Mouse (Mus musculus): ENCODE measurements at regions not wholly inside any gene's neighbourhood (a gene's known extent, or its start where the extent isn't known, plus 50 kb on each side); places are given as distances from the start of the nearest gene placed in this dataset.

DNA sequence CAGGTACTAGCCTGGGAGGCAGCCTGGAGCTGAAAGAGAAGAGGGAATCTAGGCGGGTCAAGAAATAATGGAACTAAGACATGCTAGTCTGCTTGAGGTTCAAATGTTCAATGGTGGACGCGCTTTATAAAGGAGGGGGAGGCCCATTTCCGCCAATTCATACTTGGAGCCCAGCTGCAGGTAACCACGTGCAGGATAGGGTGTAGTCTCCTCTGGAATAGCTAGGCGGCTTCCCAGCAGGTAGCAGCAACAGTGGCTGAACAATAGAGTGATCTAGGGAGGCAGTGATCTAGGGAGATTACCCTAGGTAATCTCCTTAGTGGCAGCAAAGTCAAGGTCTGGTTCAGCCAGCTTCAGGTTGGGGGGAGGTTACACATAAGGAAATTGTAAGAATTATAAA, 134.6 kb downstream of the Sh2d4b start:
- no peak for DNase-seq

DNA sequence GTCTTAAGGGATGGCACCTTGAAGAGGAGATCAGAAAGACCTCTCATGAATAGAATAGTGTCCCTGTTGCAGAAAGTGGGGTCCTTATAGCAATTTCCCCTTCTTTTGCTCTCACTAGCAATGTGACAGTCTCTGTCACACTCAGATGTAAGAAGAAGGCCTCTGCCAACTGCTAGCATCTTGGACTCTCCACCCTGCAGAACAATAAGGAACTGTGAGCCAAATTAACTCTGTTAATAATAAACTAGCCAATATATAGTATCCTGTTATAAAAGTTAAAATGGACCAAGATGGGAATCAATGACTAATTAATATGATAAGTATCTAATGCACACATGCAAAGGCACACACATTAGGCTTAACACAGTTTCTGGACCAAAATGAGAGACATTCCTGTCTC, 152.5 kb downstream of the Sh2d4b start:
- no peak for DNase-seq

DNA sequence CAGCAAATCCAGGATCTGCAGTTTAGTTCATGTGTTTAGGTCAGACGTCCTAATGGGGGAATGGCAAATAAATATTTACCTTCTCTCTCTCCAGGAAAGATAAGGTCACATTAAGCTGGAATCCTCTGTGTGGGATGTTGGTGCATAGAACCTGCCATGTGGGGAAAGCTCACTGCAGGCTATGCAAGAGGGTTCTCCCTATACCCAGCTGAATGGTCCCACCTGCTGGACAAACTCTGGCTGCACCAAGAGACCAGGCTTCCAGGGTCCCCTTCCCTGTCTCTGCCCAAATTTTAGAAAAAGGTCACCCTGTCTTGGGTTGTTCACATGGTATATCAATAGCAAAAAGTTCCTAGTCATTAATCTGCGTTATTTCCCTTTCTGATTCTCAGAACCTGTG, 161.2 kb downstream of the Sh2d4b start:
- peak; percentile 41 to 61 for DNase-seq

DNA sequence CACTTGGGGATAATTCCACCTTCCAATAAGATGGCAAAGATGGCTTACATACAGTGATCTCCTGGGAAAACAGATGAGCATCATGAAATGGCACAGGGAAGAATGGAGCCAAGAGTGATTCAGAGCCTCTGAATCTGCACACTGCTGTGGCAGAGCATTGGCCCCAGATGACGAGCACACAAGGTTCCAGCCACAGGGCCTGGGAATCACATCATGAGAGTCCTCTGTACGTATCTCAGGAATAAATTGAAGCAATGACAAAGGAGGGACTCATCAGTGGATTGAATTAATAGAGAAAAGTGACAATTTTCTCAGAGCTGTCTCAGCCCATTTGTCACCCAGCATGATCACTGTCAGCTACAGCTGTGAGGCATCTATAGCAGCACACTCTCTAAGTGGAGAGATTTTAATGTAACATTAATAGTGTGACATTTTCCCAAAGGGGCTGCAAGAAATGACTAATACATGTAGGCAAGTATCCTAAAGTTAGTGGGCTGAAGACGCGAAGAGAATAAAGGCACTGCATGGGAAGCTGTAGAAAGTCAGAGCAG, 184.0 kb downstream of the Sh2d4b start:
- DNase-seq, result no peak

DNA sequence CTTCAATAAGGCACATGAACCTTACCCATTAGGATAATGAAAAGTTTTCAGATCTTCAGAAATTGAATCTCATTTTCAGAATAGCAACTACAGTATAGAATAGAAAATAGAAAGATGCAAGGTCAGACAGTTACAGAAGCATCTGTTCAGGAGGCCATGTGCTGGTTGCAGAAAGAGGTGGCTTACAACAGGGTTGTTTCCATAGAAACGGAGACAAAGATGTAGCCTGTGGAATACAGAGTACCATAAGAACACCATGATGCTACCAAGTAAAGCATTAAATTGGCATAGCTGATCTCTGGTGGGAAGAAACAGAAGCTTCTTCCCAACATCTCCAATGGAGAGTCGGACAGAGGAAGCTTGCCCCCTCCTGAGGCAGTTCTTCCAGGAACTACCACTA, 185.6 kb downstream of the Sh2d4b start:
- DNase-seq, result no peak

DNA sequence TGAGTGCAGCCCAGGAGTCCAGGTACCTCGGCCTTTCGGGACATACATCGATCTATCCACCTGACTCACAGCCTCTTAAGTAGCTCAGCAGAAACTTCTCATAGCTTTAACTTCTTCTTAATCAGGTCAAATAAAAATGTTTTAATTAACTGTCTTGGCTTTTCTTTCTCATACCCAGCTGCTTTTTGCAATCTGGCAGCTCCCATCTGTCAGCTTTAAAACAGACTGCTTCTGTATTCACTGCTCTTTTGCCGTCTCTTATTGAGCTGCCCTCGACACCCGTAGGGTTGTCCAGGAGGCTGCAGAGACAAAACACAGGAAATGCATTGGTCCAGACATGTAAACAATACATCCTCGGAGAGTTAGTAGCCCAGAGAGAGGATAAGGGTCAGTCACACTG, 189.6 kb downstream of the Sh2d4b start:
- no peak for DNase-seq

DNA sequence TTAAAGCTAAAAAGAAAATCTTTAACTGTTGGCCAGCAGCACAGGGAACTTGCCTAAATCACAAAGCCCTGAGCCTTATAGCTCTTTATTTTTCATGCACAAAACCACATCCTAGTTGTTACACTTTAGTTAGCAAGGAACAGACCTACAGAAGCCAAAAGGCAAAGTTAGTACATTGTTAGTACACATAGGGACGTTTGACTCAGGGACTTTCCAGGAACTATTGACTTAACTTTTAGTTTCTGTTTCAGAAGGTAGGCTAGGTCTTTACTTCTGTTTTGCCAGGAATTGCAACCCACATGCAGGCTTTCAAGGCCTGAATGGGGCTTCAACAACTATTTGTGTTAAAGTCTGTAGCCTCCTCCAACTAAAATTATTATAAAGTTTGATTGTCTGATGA, 211.4 kb downstream of the Sh2d4b start:
- no peak for DNase-seq

DNA sequence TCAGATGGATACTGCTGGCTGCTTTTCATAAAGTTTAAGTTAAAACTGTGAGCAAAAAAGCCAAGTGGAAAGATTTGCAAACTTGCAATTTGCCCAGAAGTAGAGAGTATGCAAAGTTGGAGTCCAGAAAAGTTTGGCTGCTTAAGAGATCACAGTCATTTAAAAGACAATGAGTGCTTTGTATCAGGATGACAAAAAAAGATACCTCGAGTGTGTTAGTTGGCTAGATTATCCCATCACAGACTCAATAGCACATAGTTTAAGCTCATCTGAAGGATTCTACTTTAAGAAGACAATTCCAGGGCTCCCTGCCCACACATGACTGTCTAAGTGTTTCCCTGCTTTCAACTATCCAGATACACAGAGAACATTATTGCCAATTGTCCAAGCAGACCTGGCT, 239.5 kb downstream of the Sh2d4b start:
- no peak for DNase-seq
